Mouse (Mus musculus): ENCODE results near the gene Dusp1. TPM values are rescaled to one million over a fixed set of nuclear protein-coding genes. Genes with fewer than 3 reads are reported as not detected.

Dusp1 gene
- polyA plus RNA-seq, 1 experiment from 2014 or later, result 25.9 TPM

DNA sequence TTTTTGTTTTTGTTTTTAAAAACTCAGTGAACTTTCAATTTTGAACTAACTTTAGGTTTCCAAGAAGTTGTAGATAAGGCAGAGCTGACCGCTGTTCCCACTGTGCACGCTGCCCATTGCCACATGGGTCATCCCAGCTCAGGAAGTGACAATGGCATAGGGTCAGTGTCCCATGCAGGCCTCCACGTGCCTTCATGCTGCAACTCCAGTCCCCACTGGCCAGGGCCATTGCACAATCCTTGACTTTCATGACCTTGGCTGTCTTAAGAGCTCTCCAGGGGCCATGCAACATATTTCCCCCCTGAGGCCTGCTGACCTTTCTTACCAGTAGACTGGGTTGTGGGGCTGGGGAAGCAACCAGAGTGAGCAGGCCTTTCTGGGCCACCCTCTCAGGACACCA lies 9.4 kb upstream of the Dusp1 start:
- 66% methylated on average over 3 of the region's 3 CpGs for WGBS (ENCODE audit: insufficient replicate concordance)
- peak; percentile 74 for ATAC-seq (ENCODE audit: low read depth)

GRCm38 (mm10) chr17:26570651-26571118 lies 8.8 kb upstream of the Dusp1 start:
- H3K9me3 ChIP-seq (replicated peaks; ENCODE audit: control insufficient read depth, low read length), result no peaks in the 10 kb centered on the region
- 32% methylated on average over 11 of the region's 11 CpGs for WGBS (ENCODE audit: insufficient replicate concordance)
- H3K4me1 ChIP-seq (ENCODE audit: control insufficient read depth, low read depth, low read length), result peaks cover 15% of the 10 kb centered on the region
- H3K4me2 ChIP-seq (ENCODE audit: low read depth, low read length), result no peak overlapping the region
- H3K36me3 ChIP-seq (ENCODE audit: control insufficient read depth, insufficient read depth), result peaks cover 2% of the 10 kb centered on the region; the same call in 1 of the 2 replicates
- H3K27ac ChIP-seq (ENCODE audit: low read length), result peak overlapping the region; percentile 59; the same call in 1 of the 2 replicates
- ATAC-seq (ENCODE audit: low read depth), result peak; percentile 43
- H3K27me3 ChIP-seq (ENCODE audit: control insufficient read depth, insufficient read depth, low read depth, low read length), result no peaks in the 10 kb centered on the region
- H3K9ac ChIP-seq (ENCODE audit: low read depth, low read length), result no peak overlapping the region; the same call in 1 of the 2 replicates
- no peak overlapping the region for H3K4me3 ChIP-seq (ENCODE audit: low read depth, low read length)

More for the DNA sequence above, 9.4 kb upstream of the Dusp1 start:
- Histone ChIP-seq H3K4me3 (ENCODE audit: low read depth, low read length) (no peak overlapping the region), H3K9ac (ENCODE audit: low read depth, low read length) (0 out of 2 replicates have a peak overlapping the region, but pooled peaks have one; percentile 11), H3K27ac (ENCODE audit: low read length) (peak overlapping the region; percentile 48; the same call in 1 of the 2 replicates), H3K4me1 (ENCODE audit: control insufficient read depth, low read depth, low read length) (peaks cover 22% of the 10 kb centered on the region), H3K4me2 (ENCODE audit: low read depth, low read length) (no peak overlapping the region), H3K9me3 (replicated peaks; ENCODE audit: control insufficient read depth, low read length) (no peaks in the 10 kb centered on the region), H3K27me3 (ENCODE audit: control insufficient read depth, insufficient read depth, low read depth, low read length) (no peaks in the 10 kb centered on the region), H3K36me3 (ENCODE audit: control insufficient read depth, insufficient read depth) (peaks cover 2% of the 10 kb centered on the region; the same call in 1 of the 2 replicates)

- no peak overlapping the region for H3K9ac ChIP-seq (ENCODE audit: low read depth, low read length)
Measured at GRCm38 (mm10) chr17:26569594-26570350, 7.8 kb upstream of the Dusp1 start.

DNA sequence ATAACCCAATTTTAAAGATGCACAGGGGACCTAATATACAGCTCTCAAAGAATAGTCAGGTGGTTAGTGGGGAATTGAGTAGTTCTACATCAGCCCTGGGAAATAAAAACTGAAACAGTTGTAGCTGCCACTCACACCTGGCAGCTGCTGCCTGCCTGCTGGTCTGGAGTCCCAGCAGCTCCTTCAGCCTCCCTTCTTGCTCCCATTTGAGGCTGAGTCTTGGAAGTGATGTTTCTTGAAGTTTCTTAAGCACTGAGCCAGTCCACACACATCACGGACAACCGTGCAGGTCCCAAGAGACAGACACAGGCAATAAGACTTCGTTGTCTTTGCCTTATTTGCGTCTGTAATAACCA lies 5.9 kb upstream of the Dusp1 start:
- peaks cover 2% of the 10 kb centered on the region; the same call in 1 of the 2 replicates for H3K36me3 ChIP-seq (ENCODE audit: control insufficient read depth, insufficient read depth)
- H3K4me2 ChIP-seq (ENCODE audit: low read depth, low read length), result no peak overlapping the region
- peaks cover 21% of the 10 kb centered on the region for H3K4me1 ChIP-seq (ENCODE audit: control insufficient read depth, low read depth, low read length)
- no peaks in the 10 kb centered on the region for H3K9me3 ChIP-seq (replicated peaks; ENCODE audit: control insufficient read depth, low read length)
- H3K27ac ChIP-seq (ENCODE audit: low read length), result no peak overlapping the region
- no peak for ATAC-seq (ENCODE audit: low read depth)
- H3K27me3 ChIP-seq (ENCODE audit: control insufficient read depth, insufficient read depth, low read depth, low read length), result no peaks in the 10 kb centered on the region
- H3K9ac ChIP-seq (ENCODE audit: low read depth, low read length), result no peak overlapping the region
- H3K4me3 ChIP-seq (ENCODE audit: low read depth, low read length), result no peak overlapping the region
- 83% methylated on average over 4 of the region's 4 CpGs for WGBS (ENCODE audit: insufficient replicate concordance)

More at GRCm38 (mm10) chr17:26569594-26570350, 7.8 kb upstream of the Dusp1 start:
- 0 out of 2 replicates have a peak overlapping the region, but pooled peaks have one; percentile 17 for H3K27ac ChIP-seq (ENCODE audit: low read length)
- H3K4me1 ChIP-seq (ENCODE audit: control insufficient read depth, low read depth, low read length), result peaks cover 15% of the 10 kb centered on the region
- H3K36me3 ChIP-seq (ENCODE audit: control insufficient read depth, insufficient read depth), result peaks cover 2% of the 10 kb centered on the region; the same call in 1 of the 2 replicates
- WGBS (ENCODE audit: insufficient replicate concordance), result 75% methylated on average over 4 of the region's 4 CpGs
- no peaks in the 10 kb centered on the region for H3K27me3 ChIP-seq (ENCODE audit: control insufficient read depth, insufficient read depth, low read depth, low read length)
- H3K4me3 ChIP-seq (ENCODE audit: low read depth, low read length), result no peak overlapping the region
- H3K9me3 ChIP-seq (replicated peaks; ENCODE audit: control insufficient read depth, low read length), result no peaks in the 10 kb centered on the region
- ATAC-seq (ENCODE audit: low read depth), result no peak
- H3K4me2 ChIP-seq (ENCODE audit: low read depth, low read length), result no peak overlapping the region

DNA sequence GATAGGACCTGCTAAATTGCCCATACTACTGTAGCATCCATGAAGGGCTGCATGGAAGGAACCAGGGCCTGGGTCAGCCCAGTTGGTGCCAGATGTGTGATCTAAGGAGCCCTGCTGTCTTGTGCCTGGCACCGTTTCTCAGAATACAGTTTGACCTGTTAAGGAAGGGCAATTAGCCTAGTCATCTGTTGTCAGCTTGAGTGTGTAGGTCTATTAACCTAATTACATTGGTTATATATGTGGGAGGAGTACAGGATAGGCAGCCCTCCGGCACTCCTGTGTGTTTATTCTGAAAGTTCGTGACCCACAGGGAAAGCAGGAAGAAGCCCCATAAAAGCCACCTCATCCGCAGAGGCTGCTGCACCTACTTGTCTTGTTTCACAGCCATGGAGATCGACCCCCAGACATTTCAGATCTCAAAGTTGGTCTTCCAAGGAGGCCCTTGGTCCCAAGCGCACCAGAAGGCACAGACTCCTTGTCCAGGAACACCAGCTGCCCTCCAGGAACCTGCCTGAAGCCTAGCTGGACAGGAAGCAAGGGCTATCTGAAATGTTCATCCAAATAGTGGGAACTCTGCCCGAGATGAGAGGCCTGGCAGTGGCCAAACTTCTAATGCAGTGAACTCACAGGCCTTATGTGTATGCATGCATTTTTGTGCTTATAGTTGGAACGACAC lies 5.4 kb upstream of the Dusp1 start:
- ATAC-seq (ENCODE audit: low read depth), result no peak
- H3K27ac ChIP-seq (ENCODE audit: low read length), result no peak overlapping the region
- 60% methylated on average over 8 of the region's 8 CpGs for WGBS (ENCODE audit: insufficient replicate concordance)
- H3K4me3 ChIP-seq (ENCODE audit: low read depth, low read length), result no peak overlapping the region
- H3K4me2 ChIP-seq (ENCODE audit: low read depth, low read length), result no peak overlapping the region
- no peaks in the 10 kb centered on the region for H3K9me3 ChIP-seq (replicated peaks; ENCODE audit: control insufficient read depth, low read length)
- H3K9ac ChIP-seq (ENCODE audit: low read depth, low read length), result no peak overlapping the region
- peaks cover 2% of the 10 kb centered on the region; the same call in 1 of the 2 replicates for H3K36me3 ChIP-seq (ENCODE audit: control insufficient read depth, insufficient read depth)
- H3K4me1 ChIP-seq (ENCODE audit: control insufficient read depth, low read depth, low read length), result peaks cover 26% of the 10 kb centered on the region
- no peaks in the 10 kb centered on the region for H3K27me3 ChIP-seq (ENCODE audit: control insufficient read depth, insufficient read depth, low read depth, low read length)

- H3K27ac ChIP-seq (ENCODE audit: low read length), result 0 out of 2 replicates have a peak overlapping the region, but pooled peaks have one; percentile 30
- ATAC-seq (ENCODE audit: low read depth), result no peak
- no peak overlapping the region for H3K9ac ChIP-seq (ENCODE audit: low read depth, low read length)
Measured at GRCm38 (mm10) chr17:26564439-26564838, 2.5 kb upstream of the Dusp1 start.

GRCm38 (mm10) chr17:26563476-26563875 lies 1.5 kb upstream of the Dusp1 start:
- ATAC-seq (ENCODE audit: low read depth), result no peak
- H3K27me3 ChIP-seq (ENCODE audit: control insufficient read depth, insufficient read depth, low read depth, low read length), result no peaks in the 10 kb centered on the region
- H3K4me1 ChIP-seq (ENCODE audit: control insufficient read depth, low read depth, low read length), result peaks cover 27% of the 10 kb centered on the region
- no peak overlapping the region for H3K4me3 ChIP-seq (ENCODE audit: low read depth, low read length)
- H3K27ac ChIP-seq (ENCODE audit: low read length), result no peak overlapping the region
- WGBS (ENCODE audit: insufficient replicate concordance), result 78% methylated on average over 6 of the region's 6 CpGs
- H3K4me2 ChIP-seq (ENCODE audit: low read depth, low read length), result no peak overlapping the region
- H3K9ac ChIP-seq (ENCODE audit: low read depth, low read length), result no peak overlapping the region
- no peaks in the 10 kb centered on the region for H3K9me3 ChIP-seq (replicated peaks; ENCODE audit: control insufficient read depth, low read length)
- peaks cover under 1% of the 10 kb centered on the region; the same call in 1 of the 2 replicates for H3K36me3 ChIP-seq (ENCODE audit: control insufficient read depth, insufficient read depth)

More at GRCm38 (mm10) chr17:26564439-26564838, 2.5 kb upstream of the Dusp1 start:
- Histone ChIP-seq H3K36me3 (ENCODE audit: control insufficient read depth, insufficient read depth) (peaks cover 2% of the 10 kb centered on the region; the same call in 1 of the 2 replicates), H3K4me3 (ENCODE audit: low read depth, low read length) (no peak overlapping the region), H3K27me3 (ENCODE audit: control insufficient read depth, insufficient read depth, low read depth, low read length) (no peaks in the 10 kb centered on the region), H3K4me2 (ENCODE audit: low read depth, low read length) (no peak overlapping the region), H3K9me3 (replicated peaks; ENCODE audit: control insufficient read depth, low read length) (no peaks in the 10 kb centered on the region), H3K4me1 (ENCODE audit: control insufficient read depth, low read depth, low read length) (peaks cover 27% of the 10 kb centered on the region)
- WGBS (ENCODE audit: insufficient replicate concordance), result 60% methylated on average over 9 of the region's 9 CpGs

- H3K4me3 ChIP-seq (ENCODE audit: low read depth, low read length), result peak overlapping the region; percentile 69
- 67% methylated on average over 4 of the region's 4 CpGs for WGBS (ENCODE audit: insufficient replicate concordance)
- ATAC-seq (ENCODE audit: low read depth), result no peak
- no peaks in the 10 kb centered on the region for H3K9me3 ChIP-seq (replicated peaks; ENCODE audit: control insufficient read depth, low read length)
- H3K27me3 ChIP-seq (ENCODE audit: control insufficient read depth, insufficient read depth, low read depth, low read length), result no peaks in the 10 kb centered on the region
- peak overlapping the region; percentile 66 for H3K9ac ChIP-seq (ENCODE audit: low read depth, low read length)
- H3K27ac ChIP-seq (ENCODE audit: low read length), result no peak overlapping the region
- peaks cover 27% of the 10 kb centered on the region for H3K4me1 ChIP-seq (ENCODE audit: control insufficient read depth, low read depth, low read length)
- H3K4me2 ChIP-seq (ENCODE audit: low read depth, low read length), result peak overlapping the region; percentile 94
- H3K36me3 ChIP-seq (ENCODE audit: control insufficient read depth, insufficient read depth), result no peaks in the 10 kb centered on the region
Measured at GRCm38 (mm10) chr17:26562292-26562691, 364 bp upstream of the Dusp1 start.

Data from liver, embryonic 16.5 days (tissue).